Comparison of ENCODE assay signal across 29 mouse cellular contexts in genomic region chr4:47278397-47278796, GRCm38 (mm10).
DNase-seq lines count a peak whose midpoint lies in the region; ATAC-seq and TF ChIP-seq lines count a peak whose summit lies in the region.
"Had no signal": no experiment of that assay in that cellular context is flagged by ENCODE, and none has a peak within 500 bp of the region (broad histone marks: within the 10 kb centered on the region; RNA-seq: fewer than 3 reads in every experiment).

No protein-coding gene starts in this region.

- no peaks in the 10 kb centered on the region for H3K9me3 ChIP-seq in kidney, embryonic 15.5 days (replicated peaks)
- no peaks in the 10 kb centered on the region for H3K9me3 ChIP-seq in MEL (replicated peaks; ENCODE audit: insufficient read depth, low read length)
- H3K9me3 ChIP-seq in intestine, postnatal 0 days (ENCODE audit: control insufficient read depth) = no peaks in the 10 kb centered on the region
- H3K9me3 ChIP-seq in liver, embryonic 12.5 days (replicated peaks) = no peaks in the 10 kb centered on the region
- H3K9me3 ChIP-seq: embryonic facial prominence, embryonic 10.5 days; embryonic facial prominence, embryonic 15.5 days; forebrain, embryonic 12.5 days; heart, embryonic 13.5 days; hindbrain, embryonic 10.5 days; limb, embryonic 12.5 days; midbrain, embryonic 13.5 days had no signal

- H3K9ac ChIP-seq in kidney, embryonic 15.5 days = no peak overlapping the region
- no peak overlapping the region; the same call in 1 of the 2 replicates for H3K9ac ChIP-seq in MEL (ENCODE audit: control insufficient read depth, low read depth, low read length, poor library complexity, severe bottlenecking)
- no peak overlapping the region for H3K9ac ChIP-seq in intestine, postnatal 0 days (ENCODE audit: low read depth, low read length)
- no peak overlapping the region for H3K9ac ChIP-seq in liver, embryonic 12.5 days
- H3K9ac ChIP-seq: embryonic facial prominence, embryonic 15.5 days; forebrain, embryonic 12.5 days; forebrain, postnatal 0 days; heart, embryonic 13.5 days; limb, embryonic 12.5 days; midbrain, embryonic 13.5 days had no signal

- peak; percentile 79 to 82 for TF ChIP-seq EP300 in MEL (IDR thresholded peaks at IDR 0.05; ENCODE audit: low read depth in 1 of 2, low read length in 2 of 2)

- no peak for ATAC-seq in kidney, embryonic 15.5 days (replicated peaks; ENCODE audit: low FRiP score)
- ATAC-seq in common myeloid progenitor, adult 5-6 weeks (replicated peaks; ENCODE audit: low read depth, poor library complexity, severe bottlenecking) = peak; percentile 69
- ATAC-seq in intestine, postnatal 0 days = peak; percentile 70
- ATAC-seq in liver, embryonic 12.5 days = no peak

- TF ChIP-seq CTCF in MEL (IDR thresholded peaks at IDR 0.05 in 2 of 3, conservative IDR thresholded peaks at IDR 0.05 in 1 of 3; ENCODE audit: control insufficient read depth in 1 of 3, insufficient read depth in 1 of 3, low read depth in 2 of 3, low read length in 3 of 3, poor library complexity in 1 of 3, severe bottlenecking in 1 of 3) = no peak
- no peak for TF ChIP-seq CTCF in intestine, postnatal 0 days (IDR thresholded peaks at IDR 0.05; ENCODE audit: low read depth)

- H3K4me3 ChIP-seq in kidney, embryonic 15.5 days (replicated peaks) = no peak overlapping the region
- H3K4me3 ChIP-seq in MEL (ENCODE audit: control insufficient read depth in 1 of 2, insufficient read depth in 1 of 2, low read depth in 2 of 2, low read length in 2 of 2) = peak overlapping the region in 1 of 2 experiments; percentile 20; a peak in 2 of 4 replicates
- no peak overlapping the region for H3K4me3 ChIP-seq in intestine, postnatal 0 days (ENCODE audit: low read depth, low read length)
- H3K4me3 ChIP-seq in liver, embryonic 12.5 days = no peak overlapping the region
- H3K4me3 ChIP-seq: embryonic facial prominence, embryonic 10.5 days; embryonic facial prominence, embryonic 15.5 days; forebrain, embryonic 12.5 days; heart, adult 2 months; heart, embryonic 13.5 days; hindbrain, embryonic 10.5 days; left cerebral cortex, adult 2 months; limb, embryonic 12.5 days; midbrain, embryonic 13.5 days had no signal

- no peaks in the 10 kb centered on the region for H3K27me3 ChIP-seq in kidney, embryonic 15.5 days
- no peaks in the 10 kb centered on the region for H3K27me3 ChIP-seq in MEL (ENCODE audit: control insufficient read depth in 1 of 2, insufficient read depth in 2 of 2, low read length in 2 of 2)
- H3K27me3 ChIP-seq in intestine, postnatal 0 days (replicated peaks; ENCODE audit: control insufficient read depth, insufficient read depth, low read length) = no peaks in the 10 kb centered on the region
- peaks cover 14% of the 10 kb centered on the region; the same call in 1 of the 2 replicates for H3K27me3 ChIP-seq in liver, embryonic 12.5 days (replicated peaks)
- H3K27me3 ChIP-seq: embryonic facial prominence, embryonic 15.5 days; forebrain, embryonic 12.5 days; heart, embryonic 13.5 days; limb, embryonic 12.5 days; midbrain, embryonic 13.5 days had no signal

- no peaks in the 10 kb centered on the region; the same call in 1 of the 2 replicates for H3K36me3 ChIP-seq in kidney, embryonic 15.5 days
- H3K36me3 ChIP-seq in MEL (ENCODE audit: control insufficient read depth in 1 of 2, insufficient read depth in 2 of 2, low read length in 2 of 2) = peaks cover 0 to 20% of the 10 kb centered on the region in 2 experiments; a peak in 2 of 4 replicates
- H3K36me3 ChIP-seq in intestine, postnatal 0 days (ENCODE audit: control insufficient read depth, insufficient read depth) = no peaks in the 10 kb centered on the region; the same call in 1 of the 2 replicates
- H3K36me3 ChIP-seq in liver, embryonic 12.5 days = no peaks in the 10 kb centered on the region
- H3K36me3 ChIP-seq: embryonic facial prominence, embryonic 10.5 days; embryonic facial prominence, embryonic 15.5 days; forebrain, embryonic 12.5 days; heart, embryonic 13.5 days; hindbrain, embryonic 10.5 days; limb, embryonic 12.5 days; midbrain, embryonic 13.5 days had no signal

- no peak for TF ChIP-seq RAD21 in MEL (IDR thresholded peaks at IDR 0.05; ENCODE audit: low read depth, low read length)

- peaks cover 24% of the 10 kb centered on the region for H3K4me1 ChIP-seq in kidney, embryonic 15.5 days
- peaks cover 11 to 30% of the 10 kb centered on the region in 2 experiments for H3K4me1 ChIP-seq in MEL (ENCODE audit: control insufficient read depth in 1 of 2, insufficient read depth in 2 of 2, low read length in 2 of 2)
- H3K4me1 ChIP-seq in intestine, postnatal 0 days (replicated peaks; ENCODE audit: control insufficient read depth, insufficient read depth, low read length) = no peaks in the 10 kb centered on the region
- no peaks in the 10 kb centered on the region for H3K4me1 ChIP-seq in liver, embryonic 12.5 days
- H3K4me1 ChIP-seq: midbrain, embryonic 13.5 days had no signal

- H3K27ac ChIP-seq in kidney, embryonic 15.5 days = peak overlapping the region; percentile 72; the same call in 1 of the 2 replicates
- H3K27ac ChIP-seq in MEL (ENCODE audit: control insufficient read depth, low read depth, low read length) = peak overlapping the region; percentile 35; the same call in 1 of the 2 replicates
- no peak overlapping the region for H3K27ac ChIP-seq in intestine, postnatal 0 days (ENCODE audit: low read depth, low read length)
- H3K27ac ChIP-seq in liver, embryonic 12.5 days = no peak overlapping the region
- H3K27ac ChIP-seq: embryonic facial prominence, embryonic 10.5 days; forebrain, embryonic 12.5 days; heart, adult 2 months; heart, embryonic 13.5 days; hindbrain, embryonic 10.5 days; left cerebral cortex, adult 2 months; limb, embryonic 12.5 days; midbrain, embryonic 13.5 days had no signal

- no peaks in the 10 kb centered on the region for H3K79me2 ChIP-seq in MEL (ENCODE audit: control insufficient read depth, insufficient read depth, low read length, poor library complexity)

- no peak for DNase-seq in kidney, postnatal 4 days
- peak; percentile 70 for DNase-seq in MEL (ENCODE audit: low read depth, low spot score)
- no peak for DNase-seq in lung, postnatal 25 days (ENCODE audit: low spot score)
- no peak for DNase-seq in urinary bladder, postnatal 14 days (ENCODE audit: low spot score)
- DNase-seq: adrenal gland, adult 2 months; adrenal gland, postnatal 36 days; cerebellum, adult 2 months; cerebellum, postnatal 14 days; forebrain, postnatal 0 days; heart, adult 2 months; heart, postnatal 14 days; kidney, postnatal 14 days; lung, adult 2 months; lung, postnatal 10 days; spleen, adult 18-20 months; thymus, postnatal 4 days had no signal

- H3K4me2 ChIP-seq in kidney, embryonic 15.5 days = no peak overlapping the region
- H3K4me2 ChIP-seq in intestine, postnatal 0 days (replicated peaks; ENCODE audit: low read depth) = no peak overlapping the region; the same call in 1 of the 2 replicates
- no peak overlapping the region for H3K4me2 ChIP-seq in liver, embryonic 12.5 days
- H3K4me2 ChIP-seq: embryonic facial prominence, embryonic 15.5 days; forebrain, embryonic 12.5 days; heart, embryonic 13.5 days; limb, embryonic 12.5 days; liver, embryonic 11.5 days; midbrain, embryonic 13.5 days had no signal

- WGBS in kidney, embryonic 15.5 days = 85% methylated on average over 6 of the region's 6 CpGs
- 58% methylated on average over 6 of the region's 6 CpGs for WGBS in intestine, postnatal 0 days
- WGBS in liver, embryonic 12.5 days (ENCODE audit: insufficient replicate concordance) = 17% methylated on average over 6 of the region's 6 CpGs

- no peak for TF ChIP-seq POLR2A in MEL (IDR thresholded peaks at IDR 0.05; ENCODE audit: control insufficient read depth in 1 of 2, insufficient read depth in 1 of 2, low read depth in 1 of 2, low read length in 2 of 2, poor library complexity in 1 of 2)

TF ChIP-seq in MEL, 35 proteins besides CTCF, POLR2A, EP300 and RAD21:
- TF ChIP-seq BHLHE40 (IDR thresholded peaks at IDR 0.05; ENCODE audit: borderline replicate concordance, low read depth, low read length) = no peak
- no peak for TF ChIP-seq POLR2AphosphoS2 (IDR thresholded peaks at IDR 0.05; ENCODE audit: low read length)
- peak; percentile 53; the same call in 1 of the 2 replicates for TF ChIP-seq RCOR1 (IDR thresholded peaks at IDR 0.05; ENCODE audit: low read depth, low read length)
- TF ChIP-seq KAT2A (conservative IDR thresholded peaks at IDR 0.05; ENCODE audit: low read depth, low read length) = no peak
- TF ChIP-seq ETS1 (IDR thresholded peaks at IDR 0.05; ENCODE audit: low read depth, low read length) = peak; percentile 83
- peak; percentile 26 for TF ChIP-seq TAL1 (IDR thresholded peaks at IDR 0.05; ENCODE audit: low read length)
- TF ChIP-seq TCF12 (IDR thresholded peaks at IDR 0.05; ENCODE audit: low read depth, low read length) = peak; percentile 59
- peak; percentile 28; the same call in 1 of the 2 replicates for TF ChIP-seq MAX (IDR thresholded peaks at IDR 0.05; ENCODE audit: low read length)
- peak; percentile 88 for TF ChIP-seq JUND (IDR thresholded peaks at IDR 0.05; ENCODE audit: low read depth, low read length)
- TF ChIP-seq GATA1 (IDR thresholded peaks at IDR 0.05; ENCODE audit: low read depth, low read length) = peak; percentile 79
- no peak for TF ChIP-seq MYC (IDR thresholded peaks at IDR 0.05; ENCODE audit: low read depth, low read length)

Comparison
In these comparisons a context has a peak if more than half of its experiments do, and no peak if none do; other contexts are left out.
1. ATAC-seq: peak in common myeloid progenitor, adult 5-6 weeks (single experiment) and intestine, postnatal 0 days (single experiment); none in kidney, embryonic 15.5 days (single experiment) and liver, embryonic 12.5 days (single experiment).
2. H3K27ac ChIP-seq: peak in kidney, embryonic 15.5 days (single experiment) and MEL (single experiment); none in intestine, postnatal 0 days (single experiment) and liver, embryonic 12.5 days (single experiment).